Mouse (Mus musculus) kidney, adult 2 months (tissue): ENCODE measurements around the gene Dhx32.

Experiments
- CTCF ChIP-seq: fragments of 200-500 bp; conservative IDR thresholded peaks from 2 replicates; pipeline ENCODE4 v1.5.1; 2011; ENCODE audit warnings: low read depth, mild to moderate bottlenecking, control low read depth, low read length, moderate library complexity, mixed read lengths; ENCODE audit not compliant: insufficient read depth, insufficient read length
- POLR2A ChIP-seq: fragments of 200-500 bp; IDR thresholded peaks from one replicate; pipeline ENCODE4 v1.6.1; 2011; ENCODE audit warnings: low read depth, low read length, control low read depth

GRCm38 (mm10) chr7:133794720-133795119 lies 12.2 kb upstream of the Dhx32 start:
- no peak for TF ChIP-seq CTCF
- no peak for TF ChIP-seq POLR2A
